Mouse (Mus musculus): Measurements from ENCODE around the gene Esd. TPM values are rescaled to one million over a fixed set of nuclear protein-coding genes. Genes with fewer than 3 reads are reported as not detected.
A peak's percentile ranks its signal among the peaks of the same experiment; 100 is the strongest.

Esd gene
- 591 and 629 TPM in 2 replicates for polyA plus RNA-seq (2015; fragmentation: Nextera tagmentation; extraction: Ambion mirVana)

GRCm38 (mm10) chr14:74732079-74732783 lies at the start of gene Esd:
Esd (plus strand) TSS chr14:74732297.
- ATAC-seq (replicated peaks; ENCODE audit: low FRiP score, low read depth) (peak; percentile 98), DNase-seq (ENCODE audit: low spot score) (peak; percentile 98)
- Histone ChIP-seq H3K4me3 (replicated peaks; ENCODE audit: low read depth, low read length) (peak within 1 kb of the TSS; percentile 80), H3K27me3 (ENCODE audit: insufficient read depth, low read length) (no peaks in the 10 kb centered on the region), H3K4me2 (ENCODE audit: low read length) (peak within 1 kb of the TSS; percentile 79), H3K4me1 (replicated peaks; ENCODE audit: insufficient read depth, low read length) (no peaks in the 10 kb centered on the region; the same call in 1 of the 2 replicates), H3K27ac (peak within 1 kb of the TSS; percentile 93), H3K36me3 (ENCODE audit: insufficient read depth, low read length) (peaks cover 11% of the 10 kb centered on the region; the same call in 1 of the 2 replicates), H3K9ac (ENCODE audit: low read depth, low read length) (peak within 1 kb of the TSS; percentile 85), H3K9me3 (replicated peaks; ENCODE audit: low read length) (no peaks in the 10 kb centered on the region)
- peak; percentile 52 for TF ChIP-seq CTCF (IDR thresholded peaks at IDR 0.05; ENCODE audit: low read depth)
- under 1% methylated on average over 51 of the region's 53 CpGs for WGBS

GRCm38 (mm10) chr14:74684298-74684978 lies 47.7 kb upstream of the Esd start:
- 80% methylated on average over 5 of the region's 5 CpGs for WGBS
- ATAC-seq (replicated peaks; ENCODE audit: low FRiP score, low read depth): no peak
- H3K4me1 ChIP-seq (replicated peaks; ENCODE audit: insufficient read depth, low read length): no peaks in the 10 kb centered on the region
- H3K27me3 ChIP-seq (ENCODE audit: insufficient read depth, low read length): no peaks in the 10 kb centered on the region
- no peak overlapping the region for H3K9ac ChIP-seq (ENCODE audit: low read depth, low read length)
- H3K9me3 ChIP-seq (replicated peaks; ENCODE audit: low read length): no peaks in the 10 kb centered on the region
- TF ChIP-seq CTCF (IDR thresholded peaks at IDR 0.05; ENCODE audit: low read depth): no peak
- no peak overlapping the region for H3K4me2 ChIP-seq (ENCODE audit: low read length)
- DNase-seq (ENCODE audit: low spot score): no peak
- no peaks in the 10 kb centered on the region for H3K36me3 ChIP-seq (ENCODE audit: insufficient read depth, low read length)
- no peak overlapping the region for H3K4me3 ChIP-seq (replicated peaks; ENCODE audit: low read depth, low read length)
- no peak overlapping the region for H3K27ac ChIP-seq

GRCm38 (mm10) chr14:74691963-74692362 lies 40.1 kb upstream of the Esd start:
- H3K27me3 ChIP-seq (ENCODE audit: insufficient read depth, low read length): no peaks in the 10 kb centered on the region
- DNase-seq (ENCODE audit: low spot score): no peak
- no peak overlapping the region for H3K4me3 ChIP-seq (replicated peaks; ENCODE audit: low read depth, low read length)
- H3K9me3 ChIP-seq (replicated peaks; ENCODE audit: low read length): no peaks in the 10 kb centered on the region
- H3K27ac ChIP-seq: no peak overlapping the region
- H3K36me3 ChIP-seq (ENCODE audit: insufficient read depth, low read length): no peaks in the 10 kb centered on the region
- H3K9ac ChIP-seq (ENCODE audit: low read depth, low read length): no peak overlapping the region
- no peak for ATAC-seq (replicated peaks; ENCODE audit: low FRiP score, low read depth)
- no peaks in the 10 kb centered on the region for H3K4me1 ChIP-seq (replicated peaks; ENCODE audit: insufficient read depth, low read length)
- H3K4me2 ChIP-seq (ENCODE audit: low read length): no peak overlapping the region
- TF ChIP-seq CTCF (IDR thresholded peaks at IDR 0.05; ENCODE audit: low read depth): no peak
- WGBS: 89% methylated on average over 2 of the region's 2 CpGs

GRCm38 (mm10) chr14:74696766-74697165 lies 35.3 kb upstream of the Esd start:
- ATAC-seq (replicated peaks; ENCODE audit: low FRiP score, low read depth): no peak
- no peak overlapping the region for H3K4me2 ChIP-seq (ENCODE audit: low read length)
- H3K4me3 ChIP-seq (replicated peaks; ENCODE audit: low read depth, low read length): no peak overlapping the region

GRCm38 (mm10) chr14:74697432-74697831 lies 34.7 kb upstream of the Esd start:
- no peak overlapping the region for H3K27ac ChIP-seq
- H3K4me2 ChIP-seq (ENCODE audit: low read length): no peak overlapping the region
- H3K4me1 ChIP-seq (replicated peaks; ENCODE audit: insufficient read depth, low read length): no peaks in the 10 kb centered on the region
- no peak overlapping the region for H3K4me3 ChIP-seq (replicated peaks; ENCODE audit: low read depth, low read length)
- H3K9me3 ChIP-seq (replicated peaks; ENCODE audit: low read length): no peaks in the 10 kb centered on the region
- ATAC-seq (replicated peaks; ENCODE audit: low FRiP score, low read depth) (no peak), DNase-seq (ENCODE audit: low spot score) (no peak)
- H3K9ac ChIP-seq (ENCODE audit: low read depth, low read length): no peak overlapping the region
- no peaks in the 10 kb centered on the region for H3K27me3 ChIP-seq (ENCODE audit: insufficient read depth, low read length)
- no peak for TF ChIP-seq CTCF (IDR thresholded peaks at IDR 0.05; ENCODE audit: low read depth)
- H3K36me3 ChIP-seq (ENCODE audit: insufficient read depth, low read length): no peaks in the 10 kb centered on the region

More at GRCm38 (mm10) chr14:74696766-74697165, 35.3 kb upstream of the Esd start:
- H3K9ac ChIP-seq (ENCODE audit: low read depth, low read length): no peak overlapping the region
- H3K27ac ChIP-seq: no peak overlapping the region
- H3K36me3 ChIP-seq (ENCODE audit: insufficient read depth, low read length): no peaks in the 10 kb centered on the region
- no peaks in the 10 kb centered on the region for H3K9me3 ChIP-seq (replicated peaks; ENCODE audit: low read length)
- WGBS: 15% methylated on average over 4 of the region's 4 CpGs
- peak; percentile 77 for DNase-seq (ENCODE audit: low spot score)
- no peaks in the 10 kb centered on the region for H3K27me3 ChIP-seq (ENCODE audit: insufficient read depth, low read length)
- no peaks in the 10 kb centered on the region for H3K4me1 ChIP-seq (replicated peaks; ENCODE audit: insufficient read depth, low read length)
- TF ChIP-seq CTCF (IDR thresholded peaks at IDR 0.05; ENCODE audit: low read depth): no peak

- no peaks in the 10 kb centered on the region; the same call in 1 of the 2 replicates for H3K4me1 ChIP-seq (replicated peaks; ENCODE audit: insufficient read depth, low read length)
- no peaks in the 10 kb centered on the region for H3K36me3 ChIP-seq (ENCODE audit: insufficient read depth, low read length)
- ATAC-seq (replicated peaks; ENCODE audit: low FRiP score, low read depth) (no peak), DNase-seq (ENCODE audit: low spot score) (no peak)
- no peak overlapping the region for H3K4me2 ChIP-seq (ENCODE audit: low read length)
- no peak overlapping the region for H3K27ac ChIP-seq
- H3K27me3 ChIP-seq (ENCODE audit: insufficient read depth, low read length): no peaks in the 10 kb centered on the region
- H3K4me3 ChIP-seq (replicated peaks; ENCODE audit: low read depth, low read length): no peak overlapping the region
- no peak overlapping the region for H3K9ac ChIP-seq (ENCODE audit: low read depth, low read length)
- WGBS: 87% methylated on average over 3 of the region's 3 CpGs
- TF ChIP-seq CTCF (IDR thresholded peaks at IDR 0.05; ENCODE audit: low read depth): no peak
- no peaks in the 10 kb centered on the region for H3K9me3 ChIP-seq (replicated peaks; ENCODE audit: low read length)
These were observed 32.9 kb upstream of the Esd start for GRCm38 (mm10) chr14:74699241-74699640.

All from kidney, postnatal 0 days (tissue).